Mouse (Mus musculus): ENCODE measurements around the gene Syncrip. TPM values are rescaled to one million over a fixed set of nuclear protein-coding genes. Genes with fewer than 3 reads are reported as not detected.

The Syncrip gene
- polyA plus RNA-seq, 1 experiment from 2014 or later, result 151 TPM

DNA sequence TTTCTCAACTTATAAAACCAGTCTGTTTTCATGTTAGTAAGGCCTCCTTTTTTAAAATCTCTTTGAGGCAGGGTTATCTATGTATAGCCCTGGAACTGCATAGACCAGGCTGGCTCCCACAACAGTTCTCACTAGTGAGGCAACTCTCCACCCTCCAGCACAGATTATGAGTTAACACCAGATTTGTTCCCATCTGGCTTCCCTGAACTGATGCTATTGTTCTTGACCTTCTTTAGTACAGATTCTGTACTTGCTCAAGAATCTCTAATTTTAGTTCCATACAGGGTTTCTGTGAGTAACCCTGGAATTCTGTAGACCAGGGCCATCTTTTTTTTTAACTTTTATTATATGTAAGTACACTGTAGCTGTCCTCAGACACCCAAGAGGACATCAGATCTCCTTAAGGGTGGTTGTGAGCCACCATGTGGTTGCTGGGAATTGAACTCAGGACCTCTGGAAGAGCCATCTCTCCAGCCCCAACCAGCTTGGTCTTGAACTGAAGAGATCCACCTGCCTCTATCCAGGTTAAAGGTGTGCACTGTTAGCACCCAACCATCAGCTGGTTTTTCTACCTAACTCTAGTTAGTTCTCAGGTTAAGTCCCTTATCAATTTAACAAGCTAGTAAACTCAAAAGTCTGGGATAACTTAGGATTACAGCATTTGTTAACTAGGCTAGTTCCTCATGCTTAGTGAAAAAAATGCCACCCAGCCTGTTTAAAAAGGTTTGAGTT, 37.2 kb upstream of the Syncrip start:
- Histone ChIP-seq H3K4me1 (ENCODE audit: insufficient read depth) (peaks cover 3% of the 10 kb centered on the region; the same call in 1 of the 2 replicates), H3K27me3 (ENCODE audit: insufficient read depth, low read length) (no peaks in the 10 kb centered on the region), H3K9me3 (ENCODE audit: low read depth, low read length) (no peaks in the 10 kb centered on the region), H3K27ac (ENCODE audit: low read depth) (0 out of 2 replicates have a peak overlapping the region, but pooled peaks have one; percentile 32), H3K9ac (no peak overlapping the region), H3K4me3 (ENCODE audit: low read depth, low read length) (no peak overlapping the region), H3K4me2 (peak overlapping the region; percentile 71; the same call in 1 of the 2 replicates), H3K36me3 (ENCODE audit: insufficient read depth) (peaks cover 24% of the 10 kb centered on the region)
- DNase-seq (peak; percentile 23), ATAC-seq (ENCODE audit: insufficient read depth) (no peak)
- TF ChIP-seq CTCF (IDR thresholded peaks at IDR 0.05; ENCODE audit: low read depth), result no peak

DNA sequence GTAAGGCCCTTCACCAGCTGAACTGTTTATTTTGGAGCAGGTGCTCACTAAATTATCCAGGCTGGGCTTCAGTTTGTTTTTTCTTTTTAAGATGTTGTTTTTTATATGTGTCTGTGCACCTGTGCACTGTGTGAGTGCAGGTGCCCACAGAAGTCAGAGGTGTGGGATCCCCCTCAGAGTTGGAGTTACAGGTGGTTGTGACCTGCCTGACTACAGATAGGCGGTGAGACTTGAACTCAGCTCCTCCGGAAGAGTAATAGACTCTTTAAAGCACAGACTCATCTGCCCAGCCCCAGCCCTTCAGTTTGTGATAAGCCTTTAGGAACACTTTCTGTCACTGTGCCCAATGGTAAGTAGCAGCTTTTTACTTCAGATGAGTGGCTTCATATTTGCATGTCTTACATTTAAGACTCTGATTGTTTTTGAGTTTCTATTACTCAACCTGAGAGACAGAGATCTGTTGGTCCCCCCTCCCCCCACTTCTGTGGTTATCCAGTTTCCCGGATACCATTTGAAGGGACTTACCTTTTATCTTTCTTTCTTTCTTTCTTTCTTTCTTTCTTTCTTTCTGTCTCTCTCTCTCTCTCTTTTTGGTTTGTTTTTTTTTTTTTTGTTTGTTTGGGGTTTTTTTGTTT, 34.1 kb upstream of the Syncrip start:
- Histone ChIP-seq H3K4me2 (no peak overlapping the region), H3K27me3 (ENCODE audit: insufficient read depth, low read length) (no peaks in the 10 kb centered on the region), H3K9ac (no peak overlapping the region), H3K4me1 (ENCODE audit: insufficient read depth) (peaks cover 3% of the 10 kb centered on the region; the same call in 1 of the 2 replicates), H3K36me3 (ENCODE audit: insufficient read depth) (peaks cover 19% of the 10 kb centered on the region), H3K9me3 (ENCODE audit: low read depth, low read length) (no peaks in the 10 kb centered on the region), H3K4me3 (ENCODE audit: low read depth, low read length) (no peak overlapping the region), H3K27ac (ENCODE audit: low read depth) (no peak overlapping the region)
- ATAC-seq (ENCODE audit: insufficient read depth) (no peak), DNase-seq (no peak)
- no peak for TF ChIP-seq CTCF (IDR thresholded peaks at IDR 0.05; ENCODE audit: low read depth)
- 84% methylated on average over 3 of the region's 3 CpGs for WGBS

DNA sequence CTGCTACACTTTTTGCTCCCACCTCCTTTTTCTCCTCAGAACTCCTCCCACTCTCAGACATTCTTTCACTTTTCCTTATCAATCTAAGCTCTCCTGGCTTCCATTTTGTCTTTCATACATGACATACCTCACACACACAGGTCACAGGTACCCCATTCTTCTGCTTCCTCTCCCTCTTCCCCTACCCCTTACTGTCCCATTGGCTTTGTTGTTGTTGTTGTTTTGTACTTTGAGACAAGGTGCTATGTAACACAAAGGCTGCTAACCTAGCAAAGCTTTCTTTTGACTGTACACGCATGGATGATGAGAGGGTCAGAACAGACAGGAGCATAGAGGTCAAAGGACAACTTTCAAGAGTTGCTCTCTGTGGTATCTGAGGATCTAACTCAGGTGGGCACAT, 33.2 kb upstream of the Syncrip start:
- Histone ChIP-seq H3K4me2 (no peak overlapping the region), H3K36me3 (ENCODE audit: insufficient read depth) (peaks cover 10% of the 10 kb centered on the region), H3K4me1 (ENCODE audit: insufficient read depth) (peaks cover under 1% of the 10 kb centered on the region; the same call in 1 of the 2 replicates), H3K27me3 (ENCODE audit: insufficient read depth, low read length) (no peaks in the 10 kb centered on the region), H3K27ac (ENCODE audit: low read depth) (no peak overlapping the region), H3K4me3 (ENCODE audit: low read depth, low read length) (no peak overlapping the region), H3K9me3 (ENCODE audit: low read depth, low read length) (no peaks in the 10 kb centered on the region), H3K9ac (no peak overlapping the region)
- WGBS, result 84% methylated on average over 1 of the region's 1 CpGs
- TF ChIP-seq CTCF (IDR thresholded peaks at IDR 0.05; ENCODE audit: low read depth), result no peak
- ATAC-seq (ENCODE audit: insufficient read depth) (no peak), DNase-seq (no peak)

DNA sequence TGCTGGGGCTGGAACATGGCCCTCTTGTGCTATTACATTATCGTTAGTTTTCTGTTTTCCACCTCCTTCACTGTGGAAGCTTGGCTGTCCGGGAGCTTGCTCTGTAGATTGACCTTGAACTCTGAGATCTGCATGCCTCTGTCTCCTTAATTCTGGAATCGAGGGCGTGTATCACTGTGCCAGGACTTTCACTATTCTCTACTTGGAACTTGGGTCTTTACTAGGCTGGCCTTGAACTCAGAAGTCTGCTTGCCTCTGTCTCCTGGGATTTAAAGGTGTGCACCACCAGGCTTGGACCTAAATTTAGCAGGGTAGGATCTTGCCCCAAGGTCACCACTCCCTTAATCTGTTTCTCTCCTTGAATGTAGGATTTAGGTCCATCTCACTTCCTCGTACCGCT, 19.5 kb upstream of the Syncrip start:
- TF ChIP-seq CTCF (IDR thresholded peaks at IDR 0.05; ENCODE audit: low read depth), result no peak
- no peaks in the 10 kb centered on the region for H3K4me1 ChIP-seq (ENCODE audit: insufficient read depth)
- 84% methylated on average over 6 of the region's 6 CpGs for WGBS
- DNase-seq, result no peak
- no peaks in the 10 kb centered on the region for H3K36me3 ChIP-seq (ENCODE audit: insufficient read depth)
- H3K4me2 ChIP-seq, result no peak overlapping the region
- H3K27me3 ChIP-seq (ENCODE audit: insufficient read depth, low read length), result no peaks in the 10 kb centered on the region
- no peaks in the 10 kb centered on the region for H3K9me3 ChIP-seq (ENCODE audit: low read depth, low read length)
- no peak overlapping the region for H3K4me3 ChIP-seq (ENCODE audit: low read depth, low read length)
- ATAC-seq (ENCODE audit: insufficient read depth), result no peak
- H3K9ac ChIP-seq, result no peak overlapping the region
- H3K27ac ChIP-seq (ENCODE audit: low read depth), result no peak overlapping the region

GRCm38 (mm10) chr9:88500112-88500511, 17.7 kb upstream of the Syncrip start:
- H3K27me3 ChIP-seq (ENCODE audit: insufficient read depth, low read length), result no peaks in the 10 kb centered on the region
- TF ChIP-seq CTCF (IDR thresholded peaks at IDR 0.05; ENCODE audit: low read depth), result no peak
- no peak overlapping the region for H3K4me2 ChIP-seq
- no peak overlapping the region for H3K4me3 ChIP-seq (ENCODE audit: low read depth, low read length)
- DNase-seq (no peak), ATAC-seq (ENCODE audit: insufficient read depth) (no peak)
- no peak overlapping the region for H3K27ac ChIP-seq (ENCODE audit: low read depth)
- no peak overlapping the region for H3K9ac ChIP-seq
- 73% methylated on average over 2 of the region's 2 CpGs for WGBS
- no peaks in the 10 kb centered on the region for H3K9me3 ChIP-seq (ENCODE audit: low read depth, low read length)
- no peaks in the 10 kb centered on the region for H3K4me1 ChIP-seq (ENCODE audit: insufficient read depth)
- H3K36me3 ChIP-seq (ENCODE audit: insufficient read depth), result no peaks in the 10 kb centered on the region

GRCm38 (mm10) chr9:88492522-88492921, 10.1 kb upstream of the Syncrip start:
- TF ChIP-seq CTCF (IDR thresholded peaks at IDR 0.05; ENCODE audit: low read depth), result no peak
- no peak overlapping the region for H3K4me3 ChIP-seq (ENCODE audit: low read depth, low read length)
- 53% methylated on average over 1 of the region's 1 CpGs for WGBS
- H3K9ac ChIP-seq, result no peak overlapping the region
- H3K4me2 ChIP-seq, result no peak overlapping the region
- H3K27me3 ChIP-seq (ENCODE audit: insufficient read depth, low read length), result no peaks in the 10 kb centered on the region
- DNase-seq, result no peak
- ATAC-seq (ENCODE audit: insufficient read depth), result no peak
- H3K27ac ChIP-seq (ENCODE audit: low read depth), result no peak overlapping the region
- no peaks in the 10 kb centered on the region for H3K9me3 ChIP-seq (ENCODE audit: low read depth, low read length)
- no peaks in the 10 kb centered on the region for H3K4me1 ChIP-seq (ENCODE audit: insufficient read depth)
- no peaks in the 10 kb centered on the region for H3K36me3 ChIP-seq (ENCODE audit: insufficient read depth)

- ATAC-seq (ENCODE audit: insufficient read depth) (no peak), DNase-seq (no peak)
- H3K36me3 ChIP-seq (ENCODE audit: insufficient read depth), result peaks cover 6% of the 10 kb centered on the region; the same call in 1 of the 2 replicates
- TF ChIP-seq CTCF (IDR thresholded peaks at IDR 0.05; ENCODE audit: low read depth), result no peak
- no peak overlapping the region for H3K4me3 ChIP-seq (ENCODE audit: low read depth, low read length)
- peaks cover 13% of the 10 kb centered on the region for H3K4me1 ChIP-seq (ENCODE audit: insufficient read depth)
- no peaks in the 10 kb centered on the region for H3K27me3 ChIP-seq (ENCODE audit: insufficient read depth, low read length)
- no peak overlapping the region for H3K4me2 ChIP-seq
- WGBS, result 34% methylated on average over 6 of the region's 6 CpGs
- H3K27ac ChIP-seq (ENCODE audit: low read depth), result peak overlapping the region; percentile 18; the same call in 1 of the 2 replicates
- H3K9ac ChIP-seq, result no peak overlapping the region
- no peaks in the 10 kb centered on the region for H3K9me3 ChIP-seq (ENCODE audit: low read depth, low read length)
Observed at GRCm38 (mm10) chr9:88484531-88484930, 2.2 kb upstream of the Syncrip start.

Data from lung, embryonic 14.5 days (tissue).